Mouse (Mus musculus) G1E (cell line): ENCODE measurements around the gene Tmem266.

Experiments
- CTCF ChIP-seq: IDR thresholded peaks from 2 replicates; pipeline ENCODE4 v1.5.1; 2012; ENCODE audit warnings: low read depth, low read length, inconsistent platforms, mixed read lengths
- GATA1 ChIP-seq: IDR thresholded peaks from 2 replicates; pipeline ENCODE4 v1.6.1; 2012; ENCODE audit warnings: borderline replicate concordance, low read length, inconsistent platforms, mixed read lengths
- GATA2 ChIP-seq: IDR thresholded peaks from 2 replicates; pipeline ENCODE4 v1.6.1; 2012; ENCODE audit warnings: low read depth, low read length, inconsistent platforms, borderline replicate concordance
- POLR2AphosphoS5 ChIP-seq: IDR thresholded peaks from 2 replicates; pipeline ENCODE4 v1.6.1; 2012; ENCODE audit warnings: low read depth, low read length, inconsistent platforms; ENCODE audit not compliant: insufficient replicate concordance
- TAL1 ChIP-seq: conservative IDR thresholded peaks from 2 replicates; pipeline ENCODE4 v1.6.1; 2012; ENCODE audit warnings: low read depth, low read length, inconsistent platforms, mixed read lengths

DNA sequence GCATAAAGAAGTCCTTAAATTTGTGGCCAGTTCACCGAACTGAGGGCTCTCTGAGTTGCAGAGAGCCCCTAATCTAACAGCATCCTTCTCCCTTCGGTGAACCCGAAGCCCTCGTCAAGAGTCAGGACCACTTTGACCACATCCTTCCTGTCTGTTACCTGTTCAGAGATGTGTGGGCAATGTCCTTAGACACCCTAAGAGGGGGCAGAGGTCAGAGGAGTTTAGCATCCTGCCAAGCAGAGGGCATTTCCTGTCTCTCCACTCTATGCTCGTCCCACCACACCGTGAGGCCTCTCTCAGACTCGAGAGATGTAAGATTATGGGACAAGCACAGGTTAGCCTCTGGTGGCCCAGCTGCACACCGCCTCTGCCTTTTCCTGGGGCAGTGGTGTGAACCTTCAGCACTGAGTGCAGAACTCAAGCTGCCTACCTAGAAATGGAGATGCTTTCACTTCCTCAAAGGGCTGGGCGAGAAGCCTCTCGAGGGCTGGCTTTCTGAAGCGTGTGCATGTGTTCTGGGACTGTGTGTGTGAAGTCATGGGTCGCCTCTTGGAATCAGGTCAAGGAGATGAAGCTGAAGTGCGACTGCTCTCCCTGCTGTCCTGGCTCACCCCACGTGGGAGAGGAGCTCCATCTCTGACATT lies 61.3 kb downstream of the Tmem266 start:
- no peak for TF ChIP-seq TAL1
- no peak for TF ChIP-seq CTCF
- no peak for TF ChIP-seq GATA1
- TF ChIP-seq GATA2: no peak
- no peak for TF ChIP-seq POLR2AphosphoS5
